Mouse (Mus musculus) CH12.LX (cell line): ENCODE measurements around the gene Phc1. TPM values are rescaled to one million over a fixed set of nuclear protein-coding genes. Genes with fewer than 3 reads are reported as not detected.

Source experiments
- DNase-seq: peaks from one replicate; pipeline ENCODE4 v3.0.0-alpha.2; 2013; ENCODE audit errors: extremely low read depth
- H3K27ac ChIP-seq: 2 replicates; pipeline ENCODE4 v1.5.1; 2012; ENCODE audit warnings: low read depth, mild to moderate bottlenecking, control low read depth, moderate library complexity; ENCODE audit not compliant: insufficient read depth
- H3K27me3 ChIP-seq: replicated peaks from 2 replicates; pipeline ENCODE3; 2012; ENCODE audit warnings: inconsistent platforms
- H3K36me3 ChIP-seq, 2 experiments: replicated peaks in 1 of 2; 2 replicates each; pipeline versions ENCODE3 to v1.6.1; 2012; ENCODE audit warnings: inconsistent platforms in 1 of 2, low read length in 1 of 2, mild to moderate bottlenecking in 1 of 2, mixed read lengths in 1 of 2, moderate library complexity in 1 of 2; ENCODE audit not compliant: control insufficient read depth in 1 of 2, insufficient read depth in 1 of 2
- H3K4me1 ChIP-seq, 2 experiments: 2 replicates each; pipeline ENCODE4 v1.6.1; 2012; ENCODE audit warnings: inconsistent platforms in 1 of 2, moderate library complexity in 1 of 2; ENCODE audit not compliant: insufficient read depth in 2 of 2, control insufficient read depth in 1 of 2
- H3K4me2 ChIP-seq: 2 replicates; pipeline ENCODE4 v1.6.1; 2012; ENCODE audit warnings: low read depth, mild to moderate bottlenecking, control low read depth; ENCODE audit not compliant: poor library complexity, insufficient read depth, severe bottlenecking
- H3K4me3 ChIP-seq, 3 experiments: fragments of 150-350 bp in 1 of 3; sonication (generic) in 1 of 3; replicated peaks in 1 of 3; 2 replicates each; pipeline versions ENCODE3 to v1.5.1; 2011 to 2012; ENCODE audit warnings: low read depth in 2 of 3, low read length in 2 of 3, mild to moderate bottlenecking in 2 of 3, moderate library complexity in 2 of 3, control low read depth in 1 of 3, improper control_type of control experiment in 1 of 3, inconsistent platforms in 1 of 3, mixed read lengths in 1 of 3; ENCODE audit not compliant: poor library complexity in 1 of 3
- H3K79me2 ChIP-seq: replicated peaks from 2 replicates; pipeline ENCODE4 v1.6.1; 2012; ENCODE audit warnings: mild to moderate bottlenecking, moderate library complexity; ENCODE audit not compliant: control insufficient read depth, poor library complexity, insufficient read depth, severe bottlenecking; ENCODE audit errors: extremely low read depth
- H3K9ac ChIP-seq: 2 replicates; pipeline ENCODE4 v1.6.1; 2012; ENCODE audit warnings: low read depth, mild to moderate bottlenecking, control low read depth, moderate library complexity; ENCODE audit not compliant: insufficient read depth
- H3K9me3 ChIP-seq: replicated peaks from 2 replicates; pipeline ENCODE3; 2012; ENCODE audit warnings: low read length, inconsistent platforms, mixed read lengths
- CHD1 ChIP-seq: IDR thresholded peaks from 2 replicates; pipeline ENCODE4 v1.6.1; 2012; ENCODE audit warnings: low read depth, low read length, improper control_type of control experiment, inconsistent platforms
- CTCF ChIP-seq, 2 experiments: IDR thresholded peaks in 1 of 2; conservative IDR thresholded peaks in 1 of 2; 2 replicates each; pipeline ENCODE4 v1.5.1; 2011 to 2012; ENCODE audit warnings: low read depth in 2 of 2, low read length in 2 of 2, improper control_type of control experiment in 1 of 2, inconsistent platforms in 1 of 2, mild to moderate bottlenecking in 1 of 2, moderate library complexity in 1 of 2
- ELF1 ChIP-seq: IDR thresholded peaks from 2 replicates; pipeline ENCODE4 v1.6.1; 2014; ENCODE audit warnings: low read depth, mild to moderate bottlenecking, inconsistent platforms, low read length, improper control_type of control experiment
- HCFC1 ChIP-seq: IDR thresholded peaks from 2 replicates; pipeline ENCODE4 v1.6.1; 2012; ENCODE audit warnings: low read depth, mild to moderate bottlenecking, inconsistent platforms, low read length, improper control_type of control experiment
- JUND ChIP-seq: conservative IDR thresholded peaks from 2 replicates; pipeline ENCODE4 v1.6.1; 2011; ENCODE audit warnings: low read depth, low read length, improper control_type of control experiment
- MAX ChIP-seq: IDR thresholded peaks from 2 replicates; pipeline ENCODE4 v1.6.1; 2011; ENCODE audit warnings: low read length, improper control_type of control experiment
- MYC ChIP-seq: IDR thresholded peaks from 2 replicates; pipeline ENCODE4 v1.6.1; 2011; ENCODE audit warnings: low read depth, mild to moderate bottlenecking, improper control_type of control experiment, low read length
- PAX5 ChIP-seq: IDR thresholded peaks from 2 replicates; pipeline ENCODE4 v1.6.1; 2012; ENCODE audit warnings: low read length, inconsistent platforms, mixed read lengths
- POLR2A ChIP-seq: IDR thresholded peaks from 2 replicates; pipeline ENCODE4 v1.6.1; 2011; ENCODE audit warnings: low read depth, mild to moderate bottlenecking, improper control_type of control experiment, low read length
- POLR2AphosphoS2 ChIP-seq: IDR thresholded peaks from 2 replicates; pipeline ENCODE4 v1.6.1; 2011; ENCODE audit warnings: low read depth, low read length, improper control_type of control experiment
- SIN3A ChIP-seq: IDR thresholded peaks from 2 replicates; pipeline ENCODE4 v1.6.1; 2012; ENCODE audit warnings: low read length, improper control_type of control experiment, inconsistent platforms
- SMC3 ChIP-seq: IDR thresholded peaks from 2 replicates; pipeline ENCODE4 v1.6.1; 2011; ENCODE audit warnings: low read depth, low read length, improper control_type of control experiment
- TBP ChIP-seq: conservative IDR thresholded peaks from 2 replicates; pipeline ENCODE4 v1.6.1; 2011; ENCODE audit warnings: low read depth, low read length, improper control_type of control experiment
- TCF12 ChIP-seq: IDR thresholded peaks from 2 replicates; pipeline ENCODE4 v1.6.1; 2014; ENCODE audit warnings: low read depth, mild to moderate bottlenecking, inconsistent platforms, low read length, improper control_type of control experiment
- ZC3H11A ChIP-seq: IDR thresholded peaks from 2 replicates; pipeline ENCODE4 v1.6.1; 2012; ENCODE audit warnings: low read depth, mild to moderate bottlenecking, inconsistent platforms, low read length, improper control_type of control experiment
- ZMIZ1 ChIP-seq: IDR thresholded peaks from 2 replicates; pipeline ENCODE4 v1.6.1; 2012; ENCODE audit warnings: low read depth, mild to moderate bottlenecking, inconsistent platforms, low read length, improper control_type of control experiment
- ZNF384 ChIP-seq: IDR thresholded peaks from 2 replicates; pipeline ENCODE4 v1.6.1; 2012; ENCODE audit warnings: low read depth, low read length, improper control_type of control experiment, inconsistent platforms
- dilution Hi-C: fragments of 300-500 bp; cut with MboI; formaldehyde crosslinking; loops from 2 replicates; pipeline ENCODE4 v1.14.3; 2020; ENCODE audit warnings: low sequenced_read_pairs; ENCODE audit not compliant: extremely low pct_unique_long_range_greater_than_20kb, extremely low pct_ligation_motif_present
- in situ Hi-C: fragments of 300-500 bp; cut with MboI; formaldehyde crosslinking; loops from 3 replicates; pipeline ENCODE4 v1.14.3; 2019; ENCODE audit warnings: low sequenced_read_pairs, low pct_ligation_motif_present, low pct_unique_long_range_greater_than_20kb, mixed read lengths
- polyA plus RNA-seq: library from polyadenylated mRNA; unstranded; fragments of >175 nt; gene quantifications from 2 replicates; pipeline ENCODE4 v1.2.1, GENCODE M21; 2012; ENCODE audit warnings: low read depth; ENCODE audit not compliant: insufficient read length
- total RNA-seq, 2 experiments: library from RNA; depleted of rRNA; stranded (reverse); fragments of 300-350 nt in 1 of 2; fragments of >200 nt in 1 of 2; gene quantifications; 2 replicates each; pipeline ENCODE4 v1.2.3; 2012 to 2014

Gene Phc1
- total and polyA plus RNA-seq, 3 experiments, result 2.9 to 13.8 (median 6.5) TPM

- no peak overlapping the region for H3K4me2 ChIP-seq
- H3K36me3 ChIP-seq, result no peaks in the 10 kb centered on the region
- no peak overlapping the region for H3K27ac ChIP-seq
- TF ChIP-seq ZC3H11A, result no peak
- TF ChIP-seq MYC, result no peak
- TF ChIP-seq CTCF (conservative IDR thresholded peaks at IDR 0.05 in 1 of 2, IDR thresholded peaks at IDR 0.05 in 1 of 2; ENCODE audit: low read depth in 2 of 2, low read length in 2 of 2), result no peak
- TF ChIP-seq JUND, result no peak
- no peak for TF ChIP-seq TBP
- TF ChIP-seq CHD1, result no peak
- no peak for TF ChIP-seq SIN3A
- no peak for TF ChIP-seq ZNF384
- no peak for TF ChIP-seq MAX
- TF ChIP-seq ZMIZ1, result no peak
- dilution Hi-C loops (no loop called here), in situ Hi-C loops (no loop called here)
- H3K9ac ChIP-seq, result no peak overlapping the region
- H3K4me3 ChIP-seq, result no peak overlapping the region
- no peaks in the 10 kb centered on the region for H3K79me2 ChIP-seq
- peaks cover 3 to 12% of the 10 kb centered on the region in 2 experiments; a peak in 2 of 4 replicates for H3K4me1 ChIP-seq
- DNase-seq, result no peak
- peaks cover 11% of the 10 kb centered on the region for H3K27me3 ChIP-seq
- no peaks in the 10 kb centered on the region for H3K9me3 ChIP-seq
Observed at GRCm38 (mm10) chr6:122343719-122344118, 3.4 kb upstream of the Phc1 start.

- Histone ChIP-seq H3K4me3 (no peak overlapping the region), H3K9me3 (no peaks in the 10 kb centered on the region), H3K4me1 (peaks cover 3 to 17% of the 10 kb centered on the region in 2 experiments; a peak in 2 of 4 replicates), H3K27ac (no peak overlapping the region), H3K4me2 (no peak overlapping the region), H3K9ac (no peak overlapping the region), H3K27me3 (peaks cover 17% of the 10 kb centered on the region), H3K79me2 (no peaks in the 10 kb centered on the region), H3K36me3 (no peaks in the 10 kb centered on the region)
- no peak for DNase-seq
- in situ Hi-C loops, result no loop called here
- dilution Hi-C loops, result no loop called here
- no peak for TF ChIP-seq ZNF384
- TF ChIP-seq ELF1, result no peak
- no peak for TF ChIP-seq TCF12
- TF ChIP-seq CTCF (conservative IDR thresholded peaks at IDR 0.05 in 1 of 2, IDR thresholded peaks at IDR 0.05 in 1 of 2; ENCODE audit: low read depth in 2 of 2, low read length in 2 of 2), result no peak
- TF ChIP-seq MAX, result no peak
- TF ChIP-seq POLR2A, result no peak
- TF ChIP-seq MYC, result no peak
- TF ChIP-seq POLR2AphosphoS2, result no peak
- TF ChIP-seq JUND, result no peak
- TF ChIP-seq PAX5, result no peak
- no peak for TF ChIP-seq SMC3
- no peak for TF ChIP-seq HCFC1
Observed at GRCm38 (mm10) chr6:122342125-122342524, 1.8 kb upstream of the Phc1 start.
